Mouse (Mus musculus) CD4-positive, CD25-positive, alpha-beta regulatory T cell, adult 4 months (primary cell): ENCODE measurements around the gene Olfr1008. TPM values are rescaled to one million over a fixed set of nuclear protein-coding genes. Genes with fewer than 3 reads are reported as not detected.
"Not testable (repeated sequence)": the region's sequence is repeated elsewhere in the genome, so short reads cannot be mapped to it uniquely, and the experiment has no call there.

ENCODE experiments used
- ATAC-seq: one replicate; pipeline ENCODE4 v1.8.0; 2017
- polyA plus RNA-seq, 2 experiments: library from polyadenylated mRNA; unstranded; fragments of 100-300 nt; shearing (Covaris generic); gene quantifications; one replicate each; pipeline ENCODE4 v1.2.1; 2017

Gene Olfr1008
- not detected for polyA plus RNA-seq

- ATAC-seq: no peak
Observed at GRCm38 (mm10) chr2:85689131-85689530, at the start of gene Olfr1008. Olfr1008 (plus strand) TSS chr2:85689431.

GRCm38 (mm10) chr2:85650604-85651003 lies 38.6 kb upstream of the Olfr1008 start, which contains the start of gene Olfr1002:
Olfr1002 (minus strand) TSS chr2:85650704.
- no peak for ATAC-seq

GRCm38 (mm10) chr2:85664355-85664754 lies 24.9 kb upstream of the Olfr1008 start, which contains the start of gene Olfr154:
Olfr154 (minus strand) TSS chr2:85664455.
- not testable (repeated sequence) for ATAC-seq

GRCm38 (mm10) chr2:85678667-85679066 lies 10.6 kb upstream of the Olfr1008 start, which contains the start of gene Olfr1006:
Olfr1006 (minus strand) TSS chr2:85678767.
- ATAC-seq: no peak

- ATAC-seq: not testable (repeated sequence)
Observed at GRCm38 (mm10) chr2:85710680-85711079, 21.4 kb downstream of the Olfr1008 start.

GRCm38 (mm10) chr2:85711159-85711558 lies 21.9 kb downstream of the Olfr1008 start:
- no peak for ATAC-seq

GRCm38 (mm10) chr2:85715119-85715518 lies 25.9 kb downstream of the Olfr1008 start, which contains the start of gene Olfr1009:
Olfr1009 (plus strand) TSS chr2:85715419.
- ATAC-seq: no peak

GRCm38 (mm10) chr2:85725793-85726192 lies 36.6 kb downstream of the Olfr1008 start:
- no peak for ATAC-seq

Other genes starting within 250 kb of the Olfr1008 start
- gene Olfr995, start 245.8 kb upstream of the Olfr1008 start, polyA plus RNA-seq: not detected
- gene 4833423E24Rik, start 170.4 kb upstream of the Olfr1008 start, polyA plus RNA-seq: not detected
- not detected for gene Olfr996, start 110.2 kb upstream of the Olfr1008 start, polyA plus RNA-seq
- gene Olfr998, start 100.5 kb upstream of the Olfr1008 start, polyA plus RNA-seq: not detected
- gene Olfr1000, start 77.5 kb upstream of the Olfr1008 start, polyA plus RNA-seq: not detected
- not detected for gene Olfr1002, start 38.7 kb upstream of the Olfr1008 start, polyA plus RNA-seq
- gene Olfr154, start 25.0 kb upstream of the Olfr1008 start, polyA plus RNA-seq: not detected
- gene Olfr1006, start 10.7 kb upstream of the Olfr1008 start, polyA plus RNA-seq: not detected
- not detected for gene Olfr1009, start 26.0 kb downstream of the Olfr1008 start, polyA plus RNA-seq
- not detected for gene Olfr1012, start 73.3 kb downstream of the Olfr1008 start, polyA plus RNA-seq
- gene Olfr1013, start 77.7 kb downstream of the Olfr1008 start, polyA plus RNA-seq: not detected
- gene Olfr1014, start 83.3 kb downstream of the Olfr1008 start, polyA plus RNA-seq: not detected
- not detected for gene Olfr1015, start 92.6 kb downstream of the Olfr1008 start, polyA plus RNA-seq
- gene Olfr1016, start 113.1 kb downstream of the Olfr1008 start, polyA plus RNA-seq: not detected
- not detected for gene Olfr1018, start 129.0 kb downstream of the Olfr1008 start, polyA plus RNA-seq
- not detected for gene Olfr1019, start 156.1 kb downstream of the Olfr1008 start, polyA plus RNA-seq
- gene Olfr1020, start 157.6 kb downstream of the Olfr1008 start, polyA plus RNA-seq: not detected
- not detected for gene Olfr1022, start 179.2 kb downstream of the Olfr1008 start, polyA plus RNA-seq
- gene Olfr1023, start 196.2 kb downstream of the Olfr1008 start, polyA plus RNA-seq: not detected
- gene Olfr1024, start 215.6 kb downstream of the Olfr1008 start, polyA plus RNA-seq: not detected
- not detected for gene Olfr1025-ps1, start 225.8 kb downstream of the Olfr1008 start, polyA plus RNA-seq
- not detected for gene Olfr1026, start 232.1 kb downstream of the Olfr1008 start, polyA plus RNA-seq